ENCODE assay signal across 8 mouse cellular contexts in genomic region chr5:137778635-137779034, GRCm38 (mm10). TPM values are rescaled to one million over a fixed set of nuclear protein-coding genes. Genes with fewer than 3 reads are reported as not detected.
A peak's percentile ranks its signal among the peaks of the same experiment; 100 is the strongest.
DNase-seq lines count a peak whose midpoint lies in the region; ATAC-seq lines count a peak whose summit lies in the region.

Ppp1r35 (plus strand) TSS chr5:137778849.

- peak within 1 kb of the TSS; percentile 82 for H3K9ac ChIP-seq in intestine, embryonic 14.5 days (ENCODE audit: low read length)

- peak; percentile 93 to 96 for DNase-seq in adrenal gland, adult 18-20 months (ENCODE audit: low spot score in 2 of 2)
- DNase-seq in embryo, embryonic 11 days: peak; percentile 99
- DNase-seq in gastrocnemius, postnatal 25 days: peak; percentile 95
- peak; percentile 99 for DNase-seq in intestine, embryonic 14.5 days (ENCODE audit: low spot score)
- peak; percentile 96 to 98 for DNase-seq in left cerebral cortex, postnatal 14 days (ENCODE audit: low spot score in 2 of 2)
- DNase-seq in mesoderm, embryonic 11.5 days (ENCODE audit: low read depth, low spot score): peak; percentile 98
- DNase-seq in right cerebral cortex, postnatal 36 days (ENCODE audit: low spot score in 2 of 2): peak; percentile 94 to 96
- peak; percentile 95 for DNase-seq in yolk sac, embryonic 10.5 days (ENCODE audit: low spot score)

- no peaks in the 10 kb centered on the region for H3K9me3 ChIP-seq in intestine, embryonic 14.5 days (ENCODE audit: control insufficient read depth, low read length)

- peak; percentile 90 for ATAC-seq in intestine, embryonic 14.5 days (replicated peaks; ENCODE audit: low FRiP score, low TSS enrichment, low read depth)

- H3K27me3 ChIP-seq in intestine, embryonic 14.5 days (replicated peaks; ENCODE audit: control insufficient read depth, insufficient read depth, low read length): no peaks in the 10 kb centered on the region

- peaks cover 26% of the 10 kb centered on the region for H3K4me1 ChIP-seq in intestine, embryonic 14.5 days (replicated peaks; ENCODE audit: control insufficient read depth, insufficient read depth, low read length)

- peak within 1 kb of the TSS; percentile 93 for H3K4me2 ChIP-seq in intestine, embryonic 14.5 days (ENCODE audit: low read length)

- WGBS in intestine, embryonic 14.5 days: 0% methylated on average over 31 of the region's 31 CpGs

- intact Hi-C loops in left cerebral cortex, postnatal 14 days (cut with DNase I): no loop called here

- peaks cover 37% of the 10 kb centered on the region for H3K36me3 ChIP-seq in intestine, embryonic 14.5 days (ENCODE audit: control insufficient read depth, insufficient read depth, low read length)

- H3K27ac ChIP-seq in intestine, embryonic 14.5 days (ENCODE audit: low read depth): peak within 1 kb of the TSS; percentile 81

- H3K4me3 ChIP-seq in intestine, embryonic 14.5 days (ENCODE audit: low read depth, low read length): peak within 1 kb of the TSS; percentile 84

RNA-seq across cellular contexts. Expression of gene Ppp1r35, which starts in this region (rescaled TPM):
- 10 to 100 TPM; 23.7 to 24.6 TPM for total RNA-seq in adrenal gland, adult 18-20 months (2021)
- 1 to 10 TPM; 7.1 to 8.9 TPM for total RNA-seq in gastrocnemius, postnatal 25 days (2021)
- polyA plus RNA-seq in intestine, embryonic 14.5 days (2014; fragmentation: Nextera tagmentation; extraction: Ambion mirVana): 25.5 and 35.4 TPM in 2 replicates
- total RNA-seq in left cerebral cortex, postnatal 14 days (2021): 10 to 100 TPM; 26.0 to 29.2 TPM

Comparison
In these comparisons a context has a peak if more than half of its experiments do, and no peak if none do; other contexts are left out.
1. Peak in every context shown above with its lines: DNase-seq, ATAC-seq, H3K4me3 ChIP-seq and H3K27ac ChIP-seq.